Mouse (Mus musculus): ENCODE measurements at regions not wholly inside any gene's neighbourhood (a gene's known extent, or its start where the extent isn't known, plus 50 kb on each side); places are given as distances from the start of the nearest gene placed in this dataset.
"Not testable (repeated sequence)": the region's sequence is repeated elsewhere in the genome, so short reads cannot be mapped to it uniquely, and the experiment has no call there.

- H3K36me3 ChIP-seq (ENCODE audit: control insufficient read depth, insufficient read depth, low read length, poor library complexity, severe bottlenecking); H3K9me3 ChIP-seq (ENCODE audit: control insufficient read depth, insufficient read depth, low read depth, low read length); H3K9ac ChIP-seq (ENCODE audit: insufficient read depth, low read depth, low read length, poor library complexity, severe bottlenecking); in situ Hi-C loops (cut with MboI; ENCODE audit: low sequenced_read_pairs in 2 of 2, unreplicated experiment in 2 of 2); DNase-seq (ENCODE audit: low read depth, low spot score); H3K4me1 ChIP-seq (ENCODE audit: control insufficient read depth in 2 of 2, insufficient read depth in 2 of 2, low read length in 2 of 2, poor library complexity in 1 of 2): not testable (repeated sequence)
- Histone ChIP-seq H3K27ac (ENCODE audit: insufficient read depth, low read depth, low read length, poor library complexity, severe bottlenecking) (peak overlapping the region; percentile 84; the same call in 1 of the 2 replicates), H3K4me3 (ENCODE audit: insufficient read depth in 1 of 2, low read depth in 1 of 2, low read length in 2 of 2, poor library complexity in 1 of 2, severe bottlenecking in 1 of 2) (peak overlapping the region in 1 of 2 experiments; percentile 30; a peak in 1 of 4 replicates)
Measured at GRCm38 (mm10) chr17:3054848-3055247, 59.9 kb upstream of the Scaf8 start.

DNA sequence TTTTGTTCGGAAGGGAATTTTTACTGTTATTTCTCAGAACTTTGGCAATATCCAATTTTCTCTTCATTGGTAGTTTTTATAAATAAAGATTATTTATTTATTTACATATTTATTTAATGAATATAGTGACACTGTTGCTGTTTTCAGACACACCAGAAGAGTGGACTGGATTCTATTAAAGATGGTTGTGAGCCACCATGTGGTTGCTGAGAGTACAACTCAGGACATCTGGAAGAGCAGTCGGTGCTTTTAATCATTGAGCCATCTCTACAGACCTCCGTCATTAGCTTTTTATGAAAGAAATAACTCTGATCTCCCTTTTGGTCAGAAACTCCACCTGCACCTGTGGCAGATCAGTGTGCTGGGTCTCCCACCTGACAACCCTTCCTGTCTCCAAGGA is 59.4 kb upstream of the Scaf8 start:
- in situ Hi-C loops (cut with MboI; ENCODE audit: low sequenced_read_pairs in 2 of 2, unreplicated experiment in 2 of 2); H3K9ac ChIP-seq (ENCODE audit: insufficient read depth, low read depth, low read length, poor library complexity, severe bottlenecking); H3K27ac ChIP-seq (ENCODE audit: insufficient read depth, low read depth, low read length, poor library complexity, severe bottlenecking): not testable (repeated sequence)

GRCm38 (mm10) chr17:3063401-3063800 is 51.4 kb upstream of the Scaf8 start:
- H3K4me1 ChIP-seq (ENCODE audit: control insufficient read depth in 2 of 2, insufficient read depth in 2 of 2, low read length in 2 of 2, poor library complexity in 1 of 2); H3K9me3 ChIP-seq (ENCODE audit: control insufficient read depth, insufficient read depth, low read depth, low read length); H3K9ac ChIP-seq (ENCODE audit: insufficient read depth, low read depth, low read length, poor library complexity, severe bottlenecking); in situ Hi-C loops (cut with MboI; ENCODE audit: low sequenced_read_pairs in 2 of 2, unreplicated experiment in 2 of 2); DNase-seq (ENCODE audit: low read depth, low spot score); H3K27ac ChIP-seq (ENCODE audit: insufficient read depth, low read depth, low read length, poor library complexity, severe bottlenecking); H3K36me3 ChIP-seq (ENCODE audit: control insufficient read depth, insufficient read depth, low read length, poor library complexity, severe bottlenecking); H3K4me3 ChIP-seq (ENCODE audit: insufficient read depth in 1 of 2, low read depth in 1 of 2, low read length in 2 of 2, poor library complexity in 1 of 2, severe bottlenecking in 1 of 2): not testable (repeated sequence)

More for the DNA sequence above, 59.4 kb upstream of the Scaf8 start:
- H3K4me3 ChIP-seq (ENCODE audit: insufficient read depth in 1 of 2, low read depth in 1 of 2, low read length in 2 of 2, poor library complexity in 1 of 2, severe bottlenecking in 1 of 2), result peak overlapping the region in 1 of 2 experiments; percentile 30; a peak in 1 of 4 replicates
- not testable (repeated sequence) for H3K36me3 ChIP-seq (ENCODE audit: control insufficient read depth, insufficient read depth, low read length, poor library complexity, severe bottlenecking); H3K9me3 ChIP-seq (ENCODE audit: control insufficient read depth, insufficient read depth, low read depth, low read length); DNase-seq (ENCODE audit: low read depth, low spot score); H3K4me1 ChIP-seq (ENCODE audit: control insufficient read depth in 2 of 2, insufficient read depth in 2 of 2, low read length in 2 of 2, poor library complexity in 1 of 2)
